11 mouse cellular contexts compared by ENCODE assay signal in genomic region chr8:93653913-93654705, GRCm38 (mm10).
DNase-seq lines count a peak whose midpoint lies in the region.
"Had no signal": no experiment of that assay in that cellular context is flagged by ENCODE, and none has a peak within 500 bp of the region (broad histone marks: within the 10 kb centered on the region; RNA-seq: fewer than 3 reads in every experiment).

No protein-coding gene starts in this region.

- intact Hi-C loops in heart, postnatal 36 days (cut with DNase I) = no loop called here

- DNase-seq in cerebellum, adult 11-12 months = peak; percentile 95
- DNase-seq in cerebellum, adult 9-10 months = peak; percentile 94
- peak; percentile 61 to 76 for DNase-seq in frontal cortex, postnatal 36 days (ENCODE audit: low spot score in 2 of 2)
- DNase-seq in right cerebral cortex, postnatal 10 days (ENCODE audit: low spot score in 2 of 2) = peak; percentile 37 to 69
- no peak for DNase-seq in urinary bladder, postnatal 25 days (ENCODE audit: low spot score)
- no peak for DNase-seq in heart, postnatal 36 days
- no peak for DNase-seq in urinary bladder, postnatal 10 days (ENCODE audit: low spot score)
- DNase-seq: adrenal gland, postnatal 36 days; kidney, postnatal 4 days; lung, embryonic 14.5 days; midbrain, embryonic 14.5 days had no signal

Comparison
In these comparisons a context has a peak if more than half of its experiments do, and no peak if none do; other contexts are left out.
1. DNase-seq: peak in cerebellum, adult 11-12 months (single experiment), cerebellum, adult 9-10 months (single experiment), frontal cortex, postnatal 36 days (2 of 2) and right cerebral cortex, postnatal 10 days (2 of 2); none in urinary bladder, postnatal 25 days (single experiment), heart, postnatal 36 days (0 of 2) and urinary bladder, postnatal 10 days (single experiment).